Mouse (Mus musculus) C2C12 (cell line): ENCODE measurements at regions not wholly inside any gene's neighbourhood (a gene's known extent, or its start where the extent isn't known, plus 50 kb on each side); places are given as distances from the start of the nearest gene placed in this dataset.

Experiments
- H3K27me3 ChIP-seq: one replicate; pipeline ENCODE4 v1.6.1; 2011; ENCODE audit not compliant: control insufficient read depth, insufficient read depth, insufficient read length
- H3K36me3 ChIP-seq: one replicate; pipeline ENCODE4 v1.6.1; 2011; ENCODE audit not compliant: control insufficient read depth, insufficient read depth
- H3K4me3 ChIP-seq: one replicate; pipeline ENCODE4 v1.5.1; 2011; ENCODE audit warnings: mild to moderate bottlenecking, control low read depth; ENCODE audit not compliant: poor library complexity, insufficient read depth, severe bottlenecking
- H3K79me2 ChIP-seq: one replicate; pipeline ENCODE4 v1.6.1; 2011; ENCODE audit not compliant: control insufficient read depth, insufficient read depth
- H3K79me3 ChIP-seq: one replicate; pipeline ENCODE4 v1.6.1; 2011; ENCODE audit warnings: low read depth, control low read depth
- H3ac ChIP-seq: one replicate; pipeline ENCODE3; 2011; ENCODE audit warnings: low read depth; ENCODE audit not compliant: control insufficient read depth, insufficient read length
- CEBPB ChIP-seq: IDR thresholded peaks from one replicate; pipeline ENCODE4 v1.6.1; 2011; ENCODE audit warnings: low read depth, mild to moderate bottlenecking, control low read depth, moderate library complexity
- CTCF ChIP-seq: IDR thresholded peaks from one replicate; pipeline ENCODE4 v1.5.1; 2011; ENCODE audit not compliant: control insufficient read depth, insufficient read depth, insufficient read length
- FOSL1 ChIP-seq: IDR thresholded peaks from one replicate; pipeline ENCODE4 v1.8.0; 2011; ENCODE audit warnings: mild to moderate bottlenecking, low read length; ENCODE audit not compliant: poor library complexity, insufficient read depth, severe bottlenecking
- MAX ChIP-seq: IDR thresholded peaks from one replicate; pipeline ENCODE4 v1.6.1; 2011; ENCODE audit warnings: mild to moderate bottlenecking, control low read depth
- MYOD1 ChIP-seq: IDR thresholded peaks from one replicate; pipeline ENCODE4 v1.6.1; 2011; ENCODE audit warnings: low read depth; ENCODE audit not compliant: control insufficient read depth, insufficient read length
- MYOG ChIP-seq: IDR thresholded peaks from one replicate; pipeline ENCODE4 v1.6.1; 2011; ENCODE audit not compliant: control insufficient read depth, insufficient read length; ENCODE audit errors: extremely low read depth
- USF1 ChIP-seq: IDR thresholded peaks from one replicate; pipeline ENCODE4 v1.6.1; 2011; ENCODE audit warnings: low read depth, mild to moderate bottlenecking, control low read depth, moderate library complexity

DNA sequence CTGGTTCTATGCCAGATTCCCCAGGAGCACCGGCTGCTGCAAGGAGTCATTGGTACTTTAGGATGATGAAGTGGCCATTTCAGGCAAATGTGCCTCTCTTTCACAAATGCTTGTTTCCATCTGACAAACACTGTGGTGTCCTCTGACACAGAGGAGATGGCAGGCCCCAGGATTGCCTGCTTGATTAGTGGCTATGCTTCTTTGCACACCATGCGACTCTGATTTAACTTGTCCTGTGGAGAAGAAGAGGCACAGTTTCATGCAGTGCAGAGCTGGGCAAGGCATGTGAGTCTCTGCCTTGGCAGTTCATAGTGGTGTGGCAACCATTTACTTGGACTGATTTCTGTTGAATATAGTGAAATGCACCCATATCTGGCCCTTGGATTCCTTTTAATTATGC lies 308.4 kb downstream of the Lmo7 start:
- no peaks in the 10 kb centered on the region for H3K79me3 ChIP-seq

DNA sequence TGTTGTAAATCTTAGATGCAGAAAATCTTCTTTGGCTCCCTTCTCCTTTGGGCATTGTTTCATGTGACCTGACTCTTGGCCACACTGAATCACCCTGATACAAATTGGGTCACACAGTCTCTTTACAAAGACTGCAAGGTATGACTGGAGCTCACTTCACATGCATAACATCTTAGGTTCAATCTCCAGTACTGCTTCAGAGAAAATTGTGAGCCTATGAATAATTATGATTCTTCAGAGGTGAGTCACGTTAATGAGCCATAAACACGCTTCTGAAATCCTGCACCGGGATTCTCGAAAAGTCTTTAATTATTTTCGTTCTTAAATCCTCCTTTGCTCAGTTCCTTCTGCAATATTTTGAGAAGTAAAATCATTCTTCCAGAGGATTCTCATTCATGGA lies 307.7 kb downstream of the Lmo7 start:
- Histone ChIP-seq H3K4me3 (no peak overlapping the region), H3K36me3 (no peaks in the 10 kb centered on the region)
- TF ChIP-seq MYOG: no peak
- no peak for TF ChIP-seq CEBPB
- no peak for TF ChIP-seq MAX
- no peak for TF ChIP-seq USF1
- no peak for TF ChIP-seq MYOD1
- no peak for TF ChIP-seq CTCF
- no peak for TF ChIP-seq FOSL1

More for the DNA sequence above, 308.4 kb downstream of the Lmo7 start:
- Histone ChIP-seq H3K4me3 (no peak overlapping the region), H3ac (no peak overlapping the region), H3K27me3 (no peaks in the 10 kb centered on the region), H3K36me3 (no peaks in the 10 kb centered on the region), H3K79me2 (no peaks in the 10 kb centered on the region)
- TF ChIP-seq USF1 (no peak), MYOG (no peak), MAX (no peak), CEBPB (no peak), CTCF (no peak), FOSL1 (no peak), MYOD1 (no peak)

DNA sequence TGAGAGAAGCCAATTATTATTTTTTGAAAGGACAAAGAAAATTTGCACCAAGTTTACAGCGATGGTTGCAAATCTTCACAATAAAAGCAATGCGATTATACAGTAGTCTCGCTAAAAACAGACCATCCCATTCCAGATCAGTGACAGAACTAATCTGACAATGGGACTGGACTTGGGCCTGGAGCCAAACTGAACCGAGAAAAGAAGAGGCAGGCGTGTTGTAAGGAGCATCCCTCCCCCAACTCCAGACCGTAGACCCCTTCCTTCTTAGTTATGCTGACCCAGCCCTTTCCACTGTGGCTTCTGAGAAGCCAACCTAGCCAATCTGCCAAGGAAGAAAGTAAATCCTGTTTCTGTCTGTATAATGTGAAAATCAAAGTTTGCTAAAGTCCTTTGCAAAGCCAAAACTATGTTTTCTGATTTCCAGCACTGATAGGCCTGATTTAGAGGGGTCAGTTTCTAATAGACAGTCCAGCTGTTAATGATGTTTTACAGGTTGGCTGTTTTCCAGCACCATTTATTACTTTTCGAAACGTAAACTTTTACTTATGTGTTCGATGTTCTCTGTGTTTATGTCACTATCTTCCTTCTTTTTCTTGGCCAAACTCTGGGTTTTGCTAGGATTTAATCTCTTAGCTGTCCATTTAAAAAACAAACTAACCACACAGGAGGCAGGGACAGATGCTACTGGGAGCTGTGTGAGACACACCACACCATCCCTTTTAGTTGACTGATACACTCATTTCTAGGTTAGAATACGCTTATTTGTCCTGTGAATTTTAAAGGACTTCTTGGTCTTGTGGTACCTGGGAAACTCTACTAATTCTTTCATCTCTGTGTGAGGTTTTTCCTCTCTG lies 301.5 kb downstream of the Lmo7 start:
- H3K79me3 ChIP-seq: no peaks in the 10 kb centered on the region
- H3K36me3 ChIP-seq: no peaks in the 10 kb centered on the region
- H3ac ChIP-seq: no peak overlapping the region
- H3K27me3 ChIP-seq: no peaks in the 10 kb centered on the region
- TF ChIP-seq CTCF: no peak
- TF ChIP-seq MYOG: no peak
- TF ChIP-seq MAX: no peak
- TF ChIP-seq FOSL1: no peak
- TF ChIP-seq USF1: no peak
- no peak for TF ChIP-seq MYOD1
- no peak for TF ChIP-seq CEBPB
- H3K79me2 ChIP-seq: no peaks in the 10 kb centered on the region
- H3K4me3 ChIP-seq: no peak overlapping the region

More for the DNA sequence above, 307.7 kb downstream of the Lmo7 start:
- Histone ChIP-seq H3ac (no peak overlapping the region), H3K79me2 (no peaks in the 10 kb centered on the region), H3K27me3 (no peaks in the 10 kb centered on the region), H3K79me3 (no peaks in the 10 kb centered on the region)

DNA sequence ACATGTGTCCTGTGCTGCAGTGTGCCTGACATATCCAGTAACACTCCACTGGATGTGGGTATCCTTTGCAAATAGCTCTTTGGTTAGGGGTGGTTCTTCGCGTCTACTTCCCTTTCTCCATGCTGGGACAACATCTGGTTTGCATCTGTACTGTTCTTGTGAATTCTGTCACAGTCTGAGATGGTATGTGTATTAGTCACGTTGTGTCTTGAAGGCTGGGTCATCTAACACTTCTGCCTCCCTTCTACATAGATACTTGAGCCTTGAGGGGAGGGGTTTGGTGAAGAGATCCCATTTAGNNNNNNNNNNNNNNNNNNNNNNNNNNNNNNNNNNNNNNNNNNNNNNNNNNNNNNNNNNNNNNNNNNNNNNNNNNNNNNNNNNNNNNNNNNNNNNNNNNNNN lies 294.9 kb downstream of the Lmo7 start:
- H3K79me2 ChIP-seq: no peaks in the 10 kb centered on the region
- H3K4me3 ChIP-seq: no peak overlapping the region
- H3K27me3 ChIP-seq: no peaks in the 10 kb centered on the region
- no peaks in the 10 kb centered on the region for H3K79me3 ChIP-seq
- no peaks in the 10 kb centered on the region for H3K36me3 ChIP-seq
- H3ac ChIP-seq: no peak overlapping the region
- no peak for TF ChIP-seq CEBPB
- TF ChIP-seq MYOG: no peak
- no peak for TF ChIP-seq MYOD1

DNA sequence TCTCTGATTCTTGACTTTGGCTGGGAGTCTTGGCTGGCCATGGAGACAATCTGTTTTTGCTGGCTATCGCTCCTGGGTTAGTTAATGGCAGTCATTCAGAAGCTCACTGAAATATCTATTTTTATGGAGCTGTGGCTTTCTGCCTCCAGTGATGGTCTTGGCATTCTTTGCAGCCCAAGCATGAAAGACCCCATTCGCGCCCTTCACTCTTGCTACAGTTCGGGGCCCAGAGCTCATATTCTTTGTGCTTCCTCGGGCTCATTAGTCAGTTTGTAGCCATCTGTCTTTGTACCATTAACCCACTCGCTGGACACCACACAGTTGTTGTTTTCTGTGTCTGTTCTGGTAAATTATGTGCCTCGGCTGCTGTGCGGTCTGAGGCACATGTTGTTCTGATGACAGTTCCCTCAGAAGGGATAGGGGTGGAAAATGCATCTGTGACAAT lies 290.4 kb downstream of the Lmo7 start:
- H3K36me3 ChIP-seq: no peaks in the 10 kb centered on the region
- H3K79me3 ChIP-seq: no peaks in the 10 kb centered on the region
- H3K79me2 ChIP-seq: no peaks in the 10 kb centered on the region
- H3ac ChIP-seq: no peak overlapping the region
- H3K4me3 ChIP-seq: no peak overlapping the region
- no peak for TF ChIP-seq FOSL1
- no peak for TF ChIP-seq MAX
- TF ChIP-seq MYOD1: no peak
- TF ChIP-seq CEBPB: no peak
- TF ChIP-seq MYOG: no peak
- no peak for TF ChIP-seq USF1
- TF ChIP-seq CTCF: no peak
- no peaks in the 10 kb centered on the region for H3K27me3 ChIP-seq

DNA sequence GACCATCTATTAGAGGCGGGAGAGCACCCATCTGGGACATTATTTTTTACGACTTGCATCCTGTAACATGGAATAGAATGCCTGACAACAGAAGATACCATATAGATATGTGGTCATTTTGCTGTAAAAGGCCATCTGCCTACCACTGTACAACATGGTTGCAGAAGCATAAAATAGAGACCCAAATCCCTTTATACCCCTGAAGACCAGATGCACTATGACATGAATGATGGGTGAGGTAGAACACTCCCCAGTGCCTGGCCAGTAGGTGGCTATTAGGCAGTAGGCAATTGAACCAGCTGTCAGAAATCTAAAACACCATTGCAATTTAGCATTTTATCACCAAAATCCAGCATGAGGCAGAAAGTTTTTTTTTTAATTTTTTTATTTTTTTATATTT lies 289.6 kb downstream of the Lmo7 start:
- Histone ChIP-seq H3K36me3 (no peaks in the 10 kb centered on the region), H3ac (no peak overlapping the region), H3K79me2 (no peaks in the 10 kb centered on the region), H3K4me3 (no peak overlapping the region), H3K79me3 (no peaks in the 10 kb centered on the region), H3K27me3 (no peaks in the 10 kb centered on the region)
- TF ChIP-seq FOSL1: no peak
- TF ChIP-seq MYOD1: no peak
- no peak for TF ChIP-seq MYOG
- TF ChIP-seq USF1: no peak
- no peak for TF ChIP-seq CEBPB
- TF ChIP-seq CTCF: no peak
- no peak for TF ChIP-seq MAX
